Mouse (Mus musculus) embryo, embryonic 10.5 days (tissue): ENCODE data around the gene Elovl7.

Experiments used
- DNase-seq: peaks from one replicate; pipeline ENCODE4 v3.0.0-alpha.2; 2015; ENCODE audit warnings: low spot score

Gene Elovl7

GRCm38 (mm10) chr13:108302957-108303675, 88.9 kb downstream of the Elovl7 start:
- no peak for DNase-seq

GRCm38 (mm10) chr13:108303841-108304240, 89.6 kb downstream of the Elovl7 start:
- DNase-seq: no peak

- no peak for DNase-seq
Observed at GRCm38 (mm10) chr13:108304680-108305079, 90.5 kb downstream of the Elovl7 start.

- DNase-seq: peak; percentile 98
Observed at GRCm38 (mm10) chr13:108315702-108316486, 101.7 kb downstream of the Elovl7 start, which contains the start of gene Depdc1b. Gene Depdc1b, plus strand, starts transcription at chr13:108316332.

GRCm38 (mm10) chr13:108316487-108316903, 102.3 kb downstream of the Elovl7 start:
- DNase-seq: peak; percentile 72

GRCm38 (mm10) chr13:108317414-108317813, 103.2 kb downstream of the Elovl7 start:
- no peak for DNase-seq

DNA sequence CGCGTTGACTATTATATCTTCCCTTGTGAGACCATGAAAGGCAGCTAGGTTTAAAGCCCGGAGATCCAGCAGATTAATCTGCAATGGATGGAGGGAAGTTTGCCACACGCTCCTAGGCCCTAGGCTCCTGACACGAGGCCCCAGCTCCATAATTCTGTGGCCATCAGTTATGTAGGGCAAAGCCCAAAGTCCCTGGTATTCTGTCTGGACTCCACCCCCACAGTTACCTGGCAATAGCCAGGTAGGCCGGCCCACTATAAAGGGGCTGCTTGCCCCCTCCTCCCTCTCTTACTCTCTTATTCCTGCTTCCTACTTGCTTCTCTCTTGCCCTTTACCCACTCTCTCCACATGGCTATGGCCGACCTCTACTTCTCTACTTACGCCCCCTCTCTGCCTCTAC, 104.8 kb downstream of the Elovl7 start:
- DNase-seq: no peak

GRCm38 (mm10) chr13:108320216-108320615, 106.0 kb downstream of the Elovl7 start:
- DNase-seq: no peak

DNA sequence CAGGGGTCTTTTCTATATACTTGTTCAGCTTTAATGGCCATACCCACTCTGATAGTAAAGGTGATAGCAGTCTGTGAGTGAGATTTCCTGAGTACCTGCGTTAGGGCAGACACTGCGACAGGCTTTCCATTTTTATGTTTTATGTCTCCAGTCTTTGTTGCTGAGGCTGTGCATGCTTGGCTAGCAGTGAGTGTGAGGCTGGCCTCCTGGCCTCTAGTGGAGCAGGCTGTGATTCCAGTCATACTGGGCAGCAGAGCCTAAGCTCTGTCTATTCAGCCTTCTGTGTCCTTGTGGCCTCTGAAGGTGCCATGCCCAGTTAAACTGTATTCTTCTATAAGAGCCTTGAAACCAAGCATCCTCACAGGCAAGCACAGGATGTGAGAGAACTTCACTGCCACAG, 108.3 kb downstream of the Elovl7 start:
- no peak for DNase-seq

DNA sequence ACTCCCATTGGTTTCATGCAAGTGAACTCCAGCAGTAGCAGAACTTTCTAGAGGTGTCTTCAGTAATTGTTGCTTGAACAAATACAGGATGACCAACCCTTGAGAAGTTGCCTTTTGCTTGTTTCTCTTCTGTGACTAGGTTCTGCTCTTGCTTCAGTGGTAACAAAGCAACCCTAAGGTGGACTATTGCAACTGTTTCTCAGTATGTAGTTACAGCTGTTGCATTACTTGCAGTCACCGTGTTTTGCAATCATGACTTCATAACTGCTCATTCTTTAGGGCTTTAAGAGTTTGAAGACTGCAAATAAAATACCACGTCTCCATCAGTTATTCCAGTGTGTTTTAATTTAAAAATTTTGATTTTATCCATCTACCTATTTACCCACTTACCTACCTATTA, 109.1 kb downstream of the Elovl7 start:
- DNase-seq: no peak

- no peak for DNase-seq
Observed at GRCm38 (mm10) chr13:108323866-108324829, 109.9 kb downstream of the Elovl7 start.

DNA sequence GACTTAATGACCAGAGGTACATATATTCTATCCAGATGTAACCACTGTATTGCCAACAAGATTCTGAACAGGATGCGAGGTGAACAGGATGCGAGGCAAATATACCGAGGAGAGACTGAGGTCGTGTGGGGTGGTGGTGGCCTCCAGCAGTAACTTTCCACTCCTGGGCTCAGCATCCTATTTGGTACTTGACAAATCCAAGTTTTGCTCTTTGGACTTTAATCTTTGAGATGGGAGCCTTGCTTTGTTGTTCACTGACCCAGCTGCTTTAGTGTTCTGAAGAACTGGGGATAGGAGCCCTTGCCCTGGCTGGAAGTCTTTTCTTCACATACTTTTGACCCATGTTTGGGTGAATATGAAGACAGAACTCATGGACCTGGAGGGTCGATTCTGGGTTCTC, 111.7 kb downstream of the Elovl7 start:
- DNase-seq: no peak

DNA sequence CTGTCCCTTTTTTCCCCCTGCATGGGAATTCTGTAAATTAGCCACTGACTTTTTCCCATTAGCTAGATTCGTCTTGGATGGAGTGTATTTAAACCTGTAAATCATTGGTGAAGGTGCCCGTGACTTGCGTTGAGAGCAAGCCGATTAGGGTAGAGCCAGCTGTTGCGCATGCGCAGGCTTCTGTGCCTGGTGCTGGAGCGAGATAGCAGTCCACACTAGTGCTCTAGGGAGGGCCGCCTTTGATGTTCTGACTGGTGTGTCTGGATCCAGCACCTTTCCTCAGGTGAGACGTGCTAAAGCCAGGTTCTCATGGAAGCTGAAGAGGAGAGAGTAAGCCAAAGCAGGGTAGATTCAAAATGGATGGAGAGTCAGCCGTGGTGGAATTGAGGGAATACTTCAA, 112.1 kb downstream of the Elovl7 start:
- no peak for DNase-seq

DNA sequence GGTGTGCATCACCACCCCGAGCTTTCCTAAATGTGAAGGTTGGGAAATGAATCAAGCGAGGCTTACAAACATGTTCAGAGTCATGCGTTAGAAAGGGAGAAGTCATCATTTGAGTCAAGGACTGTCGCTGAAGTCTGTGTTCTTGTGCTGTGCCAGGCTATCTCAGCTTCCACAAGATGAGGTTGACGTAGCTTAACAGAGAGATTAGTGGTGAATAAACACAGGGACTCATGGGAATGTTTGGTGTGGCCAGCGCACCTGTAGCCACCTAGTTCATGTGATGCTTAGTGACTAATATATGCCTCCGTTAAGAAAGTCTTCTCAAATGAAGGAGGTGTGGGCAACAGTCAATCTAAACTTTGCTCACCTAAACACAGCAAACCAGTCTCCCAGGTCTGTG, 112.8 kb downstream of the Elovl7 start:
- DNase-seq: no peak

DNA sequence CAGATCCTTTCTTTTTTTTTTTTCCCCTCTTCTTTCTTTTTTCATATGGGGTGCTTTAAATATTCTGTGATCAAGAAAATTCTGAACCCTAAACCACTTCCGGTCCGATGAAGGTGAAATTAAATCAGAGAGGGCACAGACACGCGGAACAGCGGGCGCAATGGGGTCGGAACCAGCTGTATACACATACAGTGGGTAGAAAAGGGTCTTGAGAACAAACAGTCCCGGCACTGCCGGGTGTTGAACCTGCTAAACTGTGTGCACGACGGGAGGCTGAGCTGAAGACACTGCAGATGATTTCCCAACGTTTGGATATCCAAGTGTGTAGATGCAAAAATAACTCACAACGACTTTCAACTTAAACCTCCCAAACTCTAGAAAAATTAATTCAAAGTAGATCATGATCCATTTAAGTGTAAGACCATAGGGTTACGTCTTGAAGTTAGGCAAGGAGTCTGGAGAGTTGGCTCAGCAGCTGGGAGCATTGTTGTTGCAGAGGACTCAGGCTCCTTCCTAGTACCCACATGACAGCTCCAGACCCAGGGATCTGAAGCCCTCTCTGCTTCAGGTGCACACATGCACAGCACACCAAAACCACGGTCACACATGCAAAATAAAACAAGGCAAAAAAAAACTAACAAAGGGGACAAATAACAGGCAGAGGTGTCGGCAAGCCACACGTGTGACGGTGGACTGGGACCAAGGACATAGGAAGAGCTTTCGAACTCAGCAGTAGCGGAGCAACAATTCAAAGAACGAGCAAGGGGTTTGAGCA, 114.4 kb downstream of the Elovl7 start:
- no peak for DNase-seq

DNA sequence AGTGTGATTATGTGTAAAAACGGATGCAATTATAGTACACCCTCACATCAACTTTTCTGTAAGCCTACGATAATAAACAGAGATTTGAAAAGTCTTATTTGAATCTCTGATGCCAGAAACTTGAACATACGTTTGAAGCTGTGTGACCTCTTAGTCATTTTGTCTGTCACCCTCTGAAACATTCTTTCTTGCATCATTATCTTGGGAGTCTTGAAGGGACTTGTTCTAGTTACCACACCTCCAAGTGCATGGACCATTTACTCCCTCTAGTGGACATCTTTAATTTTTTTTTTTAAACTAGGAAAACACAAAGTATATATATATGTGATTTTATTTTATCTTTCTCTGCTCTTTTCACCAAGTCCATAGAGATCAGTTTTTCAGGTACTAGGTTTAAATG, 115.5 kb downstream of the Elovl7 start:
- DNase-seq: peak; percentile 36
